Mouse (Mus musculus) embryonic stem cell, embryonic (primary cell): ENCODE results near the gene Slco6d1.
"Not testable (repeated sequence)": the region's sequence is repeated elsewhere in the genome, so short reads cannot be mapped to it uniquely, and the experiment has no call there.

Experiments
- CTCF ChIA-PET, 4 experiments: fragments of 300-600 bp in 2 of 4; fragments of 350-600 bp in 2 of 4; sonication (Branson Sonifier 250); formaldehyde crosslinking; loops; one replicate each; lab custom pipeline; 2022; ENCODE audit warnings: inconsistent platforms in 2 of 4; lab: Charles Lee
- POLR2A ChIA-PET, 4 experiments: fragments of 300-600 bp in 2 of 4; fragments of 350-600 bp in 2 of 4; sonication (Branson Sonifier 250); formaldehyde crosslinking; loops; one replicate each; lab custom pipeline; 2022; ENCODE audit warnings: antibody characterized with exemption in 4 of 4, inconsistent platforms in 1 of 4; lab: Charles Lee

The Slco6d1 gene

DNA sequence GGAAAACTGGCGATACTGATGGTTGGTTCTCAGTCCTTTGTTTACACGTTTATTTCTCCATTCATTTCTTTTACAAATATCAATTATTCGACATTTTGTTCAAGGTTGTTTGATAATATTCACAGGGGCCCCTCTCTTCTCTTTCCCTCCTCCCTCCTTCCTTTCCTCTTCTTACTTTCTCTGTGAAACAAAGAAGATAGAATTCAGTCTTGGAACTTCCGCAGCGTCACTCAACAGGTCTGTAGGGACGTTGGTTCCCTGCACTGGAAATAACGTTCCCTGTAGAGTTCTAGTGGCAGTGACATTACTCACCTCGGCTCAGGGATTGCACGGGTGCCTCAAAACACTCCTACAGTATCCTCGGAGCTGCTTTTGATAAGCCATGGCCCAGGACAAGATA lies at the start of gene Slco6d1:
Slco6d1 (plus strand) TSS at position 301 of the 400 bp plus-strand sequence.
- POLR2A ChIA-PET: no interaction called here

DNA sequence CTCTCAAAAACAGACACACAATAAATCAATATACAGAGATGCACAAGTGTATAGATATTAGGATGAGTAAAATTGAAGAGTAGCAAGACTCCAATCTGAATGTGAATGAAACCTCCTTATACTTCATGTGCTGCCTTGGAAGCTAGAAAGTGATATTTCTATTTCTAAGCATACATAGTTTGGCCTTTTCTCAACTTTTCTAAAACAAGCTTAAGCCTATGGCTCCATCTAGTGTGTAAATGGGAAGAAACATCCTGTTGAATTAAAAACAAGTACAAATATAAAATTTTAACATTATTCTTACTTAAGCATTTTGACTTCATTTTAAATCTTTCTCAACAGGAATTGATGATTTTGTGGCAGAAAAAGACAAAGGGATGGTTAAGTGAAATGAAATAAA lies 28.9 kb upstream of the Slco6d1 start:
- ChIA-PET POLR2A (no interaction called here), CTCF (no interaction called here)

More for the DNA sequence above, at the start of gene Slco6d1:
- CTCF ChIA-PET: no interaction called here

DNA sequence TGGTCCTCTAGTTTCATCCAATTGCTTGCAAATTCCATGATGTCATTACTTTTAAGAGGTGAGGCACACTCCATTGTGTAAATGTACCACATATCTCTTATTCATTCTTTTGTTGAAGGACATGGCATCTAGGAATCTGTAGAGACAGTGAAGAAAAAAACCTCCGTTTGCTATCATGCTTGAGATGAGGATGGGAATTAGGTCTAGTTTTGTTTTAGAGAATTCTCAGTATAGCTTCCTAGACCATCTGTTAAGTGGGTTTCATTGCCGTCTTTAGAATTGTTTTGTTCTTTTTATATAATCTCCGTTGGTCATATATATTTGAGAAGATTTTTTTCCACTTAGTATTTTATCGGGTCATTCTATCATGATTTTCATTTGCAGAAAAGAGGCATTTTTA lies 27.0 kb downstream of the Slco6d1 start:
- POLR2A ChIA-PET: no interaction called here

DNA sequence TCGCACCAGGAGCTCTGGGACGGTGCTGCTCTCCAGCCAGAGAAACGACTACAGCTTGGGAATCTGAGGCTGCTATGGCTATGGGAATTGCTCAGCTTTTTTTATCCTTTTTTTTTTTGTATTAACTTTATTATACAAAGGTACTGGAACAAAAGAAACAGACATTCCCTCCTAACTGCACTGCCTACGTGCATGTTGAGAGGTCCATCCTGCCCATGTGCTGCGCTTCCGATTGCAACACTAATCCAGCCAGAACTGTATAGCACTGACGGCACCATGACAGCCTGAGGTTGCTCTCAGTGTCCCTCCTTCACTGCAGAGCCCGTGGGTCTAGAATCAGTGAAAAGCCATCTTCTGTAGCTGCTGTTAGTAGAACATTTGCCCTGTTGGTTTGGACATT lies 38.3 kb downstream of the Slco6d1 start:
- POLR2A ChIA-PET, CTCF ChIA-PET: not testable (repeated sequence)

More for the DNA sequence above, 27.0 kb downstream of the Slco6d1 start:
- CTCF ChIA-PET: no interaction called here

DNA sequence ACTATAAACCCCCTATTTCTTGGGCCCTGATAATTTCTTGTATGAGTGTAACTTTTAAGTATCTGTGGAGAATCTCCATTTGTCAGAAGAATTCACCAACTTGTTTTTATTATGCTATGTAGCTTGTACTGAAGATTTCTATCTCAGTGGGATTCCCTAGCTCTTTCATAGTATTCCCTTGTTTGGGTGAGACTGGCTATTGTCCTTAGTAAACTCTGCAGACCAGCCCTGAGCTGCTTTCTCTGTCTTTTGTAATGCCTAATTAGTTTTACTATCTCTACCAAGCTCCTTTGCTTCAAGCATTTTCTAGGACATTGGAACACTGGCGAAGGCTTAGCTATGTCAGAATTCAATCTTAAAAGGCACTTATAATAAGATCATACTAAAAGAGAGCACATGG lies 55.5 kb downstream of the Slco6d1 start:
- CTCF ChIA-PET: interaction anchor here in 1 of 4 experiments (0.6 kb wide), 1 partner anchor 1438 kb away, joined by 3 read pairs; no protein-coding TSS in a partner anchor
- POLR2A ChIA-PET: not testable (repeated sequence)

DNA sequence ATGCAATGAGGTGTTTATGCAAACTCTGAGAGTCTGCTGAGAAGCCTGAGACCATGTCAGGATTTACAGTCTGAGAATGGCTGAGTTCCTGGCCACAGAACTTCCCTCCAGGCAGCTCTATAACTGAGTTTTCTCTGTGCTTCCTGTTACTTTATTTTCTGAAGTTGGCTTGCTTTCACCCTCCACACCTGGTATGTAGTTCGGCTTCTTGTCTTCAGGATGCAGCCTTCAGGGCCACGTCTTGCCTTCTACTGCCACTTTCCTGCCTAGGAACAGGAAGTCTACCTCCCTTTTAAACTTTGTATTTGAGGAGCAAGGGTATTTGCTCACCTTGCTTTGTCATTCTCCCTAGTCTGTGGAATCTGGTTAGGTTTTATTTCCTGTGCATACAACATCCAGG lies 58.3 kb downstream of the Slco6d1 start:
- ChIA-PET CTCF (no interaction called here), POLR2A (no interaction called here)

DNA sequence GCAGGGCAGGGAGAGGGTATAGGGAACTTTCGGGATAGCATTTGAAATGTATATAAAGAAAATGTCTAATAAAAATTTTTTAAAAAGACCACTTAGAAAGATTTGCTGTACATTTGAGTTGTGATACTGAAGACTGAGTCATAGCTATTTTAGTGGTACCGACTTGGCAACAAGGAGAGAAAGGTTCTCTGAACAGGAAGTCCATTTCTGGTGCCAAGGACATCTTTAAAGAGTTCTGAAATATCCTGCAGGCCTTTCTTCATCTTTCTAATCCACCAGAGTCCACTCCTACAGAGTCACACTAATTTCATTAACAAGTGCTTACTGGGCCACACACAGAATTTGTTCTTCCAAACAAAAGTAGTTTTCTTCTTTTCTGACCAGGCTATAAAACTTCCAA lies 85.1 kb downstream of the Slco6d1 start:
- ChIA-PET CTCF (no interaction called here), POLR2A (no interaction called here)

DNA sequence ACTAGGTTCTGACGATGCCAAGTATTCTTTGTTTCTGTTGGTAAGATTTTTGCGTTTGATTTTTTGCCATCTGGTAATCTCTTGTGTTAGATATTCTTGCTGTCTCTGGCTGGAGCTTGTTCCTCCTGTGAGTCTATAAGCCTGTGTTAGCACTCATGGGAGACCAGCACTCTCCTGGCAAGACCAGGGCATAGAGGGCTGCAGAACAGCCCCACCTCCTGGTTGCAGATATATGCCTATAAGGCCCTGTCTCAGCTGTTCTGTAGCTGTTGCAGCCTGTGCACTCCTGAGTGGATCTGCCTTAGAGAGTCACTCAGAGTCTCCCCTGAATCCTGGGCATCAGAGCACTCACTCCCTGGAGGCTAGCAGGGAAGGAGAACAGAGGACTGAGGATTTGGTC lies 102.1 kb downstream of the Slco6d1 start:
- ChIA-PET POLR2A (no interaction called here), CTCF (no interaction called here)

DNA sequence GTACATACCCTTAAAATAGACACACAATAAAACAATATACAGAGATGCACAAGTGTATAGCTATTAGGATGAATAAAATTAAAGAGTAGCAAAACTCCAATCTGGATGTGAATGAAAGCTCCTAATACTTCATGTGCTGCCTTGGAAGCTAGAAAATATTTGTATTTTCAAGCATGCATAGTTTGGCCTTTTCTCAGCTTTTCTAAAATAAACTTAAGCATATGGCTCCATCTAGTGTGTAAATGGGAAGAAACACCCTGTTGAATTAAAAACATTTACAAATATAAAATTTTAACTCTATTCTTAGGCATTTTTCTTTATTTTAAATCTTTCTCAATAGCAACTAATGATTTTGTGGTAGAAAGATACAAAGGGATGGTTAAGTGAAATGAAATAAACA lies 102.6 kb downstream of the Slco6d1 start:
- CTCF ChIA-PET: no interaction called here
- POLR2A ChIA-PET: no interaction called here

DNA sequence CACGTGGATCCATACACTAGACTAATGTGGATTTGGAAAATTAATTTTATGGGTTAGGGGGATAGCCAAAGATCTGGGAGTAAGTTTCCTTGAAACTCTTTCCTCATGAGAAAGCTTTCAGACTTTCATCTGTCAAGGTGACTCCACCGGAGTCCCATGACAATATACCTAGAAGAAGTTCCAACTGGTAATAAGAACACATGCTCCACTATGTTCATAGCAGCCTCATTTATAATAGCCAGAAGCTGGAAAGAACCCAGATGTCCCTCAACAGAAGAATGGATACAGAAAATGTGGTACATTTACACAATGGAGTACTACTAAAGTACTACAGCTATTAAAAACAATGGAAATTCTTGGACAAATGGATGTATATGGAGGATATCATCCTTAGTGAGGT lies 107.4 kb downstream of the Slco6d1 start:
- CTCF ChIA-PET, POLR2A ChIA-PET: not testable (repeated sequence)

DNA sequence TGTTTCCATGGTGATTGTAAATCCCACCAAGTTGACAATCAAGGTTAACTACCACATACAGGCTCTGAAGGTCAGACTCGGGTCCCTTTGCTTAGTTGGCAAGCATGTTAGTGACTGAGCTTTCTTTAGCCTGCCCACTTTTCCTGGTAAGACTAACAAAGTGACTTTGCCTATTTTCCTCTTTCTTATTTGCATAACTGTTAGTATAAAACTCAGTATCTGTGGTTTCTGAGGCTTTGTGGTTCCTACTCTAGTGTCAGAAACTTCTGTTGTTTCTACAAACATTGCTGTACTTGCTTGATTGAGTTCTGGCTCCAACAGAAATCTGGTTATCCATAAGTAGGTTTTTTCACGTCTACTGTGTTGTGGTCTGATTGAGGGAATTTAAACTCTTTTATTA lies 124.4 kb downstream of the Slco6d1 start:
- ChIA-PET CTCF (no interaction called here), POLR2A (no interaction called here)

DNA sequence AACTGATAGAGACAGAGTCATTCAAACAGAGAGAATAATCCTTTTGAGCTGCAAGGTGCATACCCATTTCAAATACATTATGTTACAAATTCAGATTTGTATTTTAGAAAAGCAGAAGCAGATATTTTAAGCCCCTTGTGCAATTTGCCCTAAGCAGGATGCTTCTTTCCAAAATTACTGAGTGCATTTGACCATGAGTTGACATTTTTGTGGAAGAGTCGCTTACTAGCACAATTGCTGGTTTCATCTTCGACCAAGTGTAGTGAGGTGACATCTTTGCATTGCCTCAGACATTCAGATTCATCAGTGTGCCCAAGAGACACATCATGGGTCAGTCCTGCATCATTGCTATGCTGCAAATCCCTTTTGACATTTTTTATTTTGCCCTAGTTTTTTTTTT lies 133.5 kb downstream of the Slco6d1 start:
- CTCF ChIA-PET: no interaction called here
- POLR2A ChIA-PET: no interaction called here

DNA sequence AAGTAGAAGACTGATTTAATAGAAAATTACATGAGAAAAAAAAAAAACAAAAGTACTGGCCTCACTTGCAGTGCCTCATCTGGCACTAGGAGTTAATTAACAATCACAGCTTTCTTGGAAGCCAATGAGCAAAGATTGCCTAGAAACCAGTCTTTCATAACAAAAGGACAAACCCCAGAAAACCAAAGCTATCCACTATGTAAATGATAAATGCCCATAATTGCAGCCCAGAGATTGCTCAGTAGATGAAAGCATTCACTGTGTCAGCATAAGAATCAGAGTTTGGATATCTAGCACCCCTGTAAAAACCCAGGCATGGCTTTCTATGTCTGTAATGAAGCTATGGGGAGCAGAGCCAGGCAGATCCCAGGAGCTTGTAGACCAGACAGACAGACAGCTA lies 144.8 kb downstream of the Slco6d1 start:
- ChIA-PET POLR2A (interaction anchor here in 2 of 4 experiments (0.7 to 0.8 kb wide), 2 partner anchors 63 to 641 kb away, joined by 3 to 10 read pairs; no protein-coding TSS in a partner anchor), CTCF (no interaction called here)
